Mouse (Mus musculus) left cerebral cortex, adult 18-20 months (tissue): ENCODE data around the gene Tent4b. TPM values are rescaled to one million over a fixed set of nuclear protein-coding genes. Genes with fewer than 3 reads are reported as not detected.

Experiments
- DNase-seq, 2 experiments: peaks; one replicate each; pipeline ENCODE4 v3.0.0; 2021 to 2022; ENCODE audit warnings: low spot score in 2 of 2, mixed read lengths in 1 of 2
- total RNA-seq, 2 experiments: library from RNA; stranded (reverse); gene quantifications; 2 replicates each; pipeline ENCODE4 v1.2.3; 2021

Tent4b gene
- total RNA-seq, 2 experiments from 2014 or later = 36.8 to 44.7 TPM

GRCm38 (mm10) chr8:88225358-88225757 lies 26.3 kb downstream of the Tent4b start:
- no peak for DNase-seq

DNA sequence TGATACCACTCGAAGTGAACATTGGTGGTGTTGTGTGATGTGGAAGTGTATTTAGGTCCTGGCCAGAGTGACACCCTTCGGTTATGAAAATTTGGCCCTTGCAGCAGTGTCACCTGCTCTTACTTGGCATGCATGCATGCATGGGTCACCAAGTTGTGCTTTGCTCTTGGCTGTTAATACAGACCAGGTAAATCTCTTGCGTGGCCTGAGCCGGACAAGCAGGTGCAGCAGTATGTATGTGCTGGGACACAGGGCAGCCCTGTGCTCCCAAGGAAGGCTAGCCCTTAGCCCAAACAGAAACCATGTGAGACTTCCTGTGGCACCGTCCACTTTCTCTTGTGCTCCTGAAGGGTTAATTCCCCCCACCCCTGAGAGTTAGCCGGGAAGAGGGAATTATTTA lies 28.8 kb downstream of the Tent4b start:
- DNase-seq = no peak

- DNase-seq = no peak
Observed at GRCm38 (mm10) chr8:88228286-88228685, 29.3 kb downstream of the Tent4b start.

DNA sequence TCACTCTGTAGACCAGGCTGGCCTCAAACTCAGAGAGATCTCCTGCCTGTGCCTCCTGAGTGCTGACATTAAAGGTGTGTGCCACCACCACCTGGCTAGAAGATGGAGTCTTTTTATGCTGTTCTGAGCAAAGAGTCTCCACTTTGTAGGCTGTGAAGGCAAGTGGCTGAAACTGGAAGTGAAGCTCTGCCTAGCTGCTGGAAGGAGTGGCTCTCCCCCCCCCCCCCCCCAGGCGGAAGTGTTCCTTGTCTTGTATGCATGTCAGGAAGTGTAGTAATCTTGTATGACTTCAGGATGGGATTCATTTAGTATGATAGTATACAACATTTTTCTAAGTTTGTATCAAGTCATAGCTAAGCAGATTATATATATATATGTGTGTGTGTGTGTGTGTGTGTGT lies 29.8 kb downstream of the Tent4b start:
- DNase-seq = no peak

DNA sequence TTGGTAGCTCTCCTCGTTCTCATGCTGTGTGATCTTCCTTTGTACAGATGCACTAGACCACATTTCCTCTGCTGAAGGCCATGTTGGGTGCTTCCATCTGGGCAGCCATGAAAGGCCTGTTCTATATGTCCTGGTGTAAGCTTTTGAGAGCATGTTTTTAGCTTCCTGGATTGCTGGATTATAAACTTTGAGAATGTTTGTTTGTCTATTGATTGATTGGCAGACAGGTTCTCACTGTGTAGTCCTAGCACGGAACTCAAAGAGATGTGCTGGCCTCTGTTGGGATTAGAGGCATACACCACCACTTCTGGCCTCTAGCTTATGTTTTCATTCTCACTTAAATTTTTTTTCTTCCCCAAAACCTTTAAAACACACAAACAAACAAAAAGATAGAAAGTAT lies 37.7 kb downstream of the Tent4b start:
- no peak for DNase-seq

- no peak for DNase-seq
Observed at GRCm38 (mm10) chr8:88237606-88238005, 38.6 kb downstream of the Tent4b start.

GRCm38 (mm10) chr8:88239277-88239676 lies 40.3 kb downstream of the Tent4b start:
- no peak for DNase-seq

GRCm38 (mm10) chr8:88241871-88242270 lies 42.9 kb downstream of the Tent4b start:
- DNase-seq = no peak

DNA sequence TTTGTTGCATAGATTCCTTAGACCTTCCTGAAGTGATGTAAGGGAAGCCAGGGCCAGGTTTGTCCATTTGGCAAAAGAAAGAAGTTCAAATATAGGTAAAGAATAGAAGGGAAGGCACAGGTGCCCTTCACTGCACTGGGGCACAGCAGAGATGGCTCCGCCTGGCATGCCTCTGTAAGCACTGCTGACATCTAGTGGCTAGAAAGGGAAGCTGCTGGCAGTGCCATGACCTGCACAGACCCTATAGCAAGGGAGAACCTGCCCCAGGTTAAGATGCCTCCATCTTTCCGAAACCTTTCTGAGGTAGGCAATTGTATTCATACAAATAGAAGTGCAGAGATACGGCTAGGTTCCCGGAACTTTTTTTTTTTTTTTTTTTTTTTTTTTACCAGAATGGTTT lies 45.3 kb downstream of the Tent4b start:
- DNase-seq = peak; percentile 36 to 45

- no peak for DNase-seq
Observed at GRCm38 (mm10) chr8:88252791-88253190, 53.8 kb downstream of the Tent4b start.

- DNase-seq = no peak
Observed at GRCm38 (mm10) chr8:88254957-88255356, 55.9 kb downstream of the Tent4b start.

GRCm38 (mm10) chr8:88258024-88258423 lies 59.0 kb downstream of the Tent4b start:
- DNase-seq = no peak

DNA sequence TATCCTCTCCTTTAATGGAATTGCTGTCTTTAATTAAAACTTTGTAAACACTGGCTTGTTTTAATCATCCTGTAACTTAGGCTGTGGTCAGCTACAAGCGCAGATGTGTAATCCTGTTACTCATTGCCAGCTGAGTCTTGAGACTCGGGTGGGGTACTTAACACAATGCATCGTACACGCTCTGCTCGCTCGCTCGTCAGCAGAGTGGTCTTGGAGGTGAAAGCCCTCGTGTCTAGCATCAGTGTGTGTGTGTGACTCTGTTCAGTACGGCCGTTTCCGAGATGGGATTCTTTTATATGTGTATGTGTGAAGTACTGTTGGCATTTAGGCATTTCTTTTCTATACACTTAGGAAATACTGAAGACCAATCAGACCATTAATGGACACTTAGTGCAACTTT lies 59.5 kb downstream of the Tent4b start:
- no peak for DNase-seq

GRCm38 (mm10) chr8:88260466-88260980 lies 61.5 kb downstream of the Tent4b start:
- no peak for DNase-seq

DNA sequence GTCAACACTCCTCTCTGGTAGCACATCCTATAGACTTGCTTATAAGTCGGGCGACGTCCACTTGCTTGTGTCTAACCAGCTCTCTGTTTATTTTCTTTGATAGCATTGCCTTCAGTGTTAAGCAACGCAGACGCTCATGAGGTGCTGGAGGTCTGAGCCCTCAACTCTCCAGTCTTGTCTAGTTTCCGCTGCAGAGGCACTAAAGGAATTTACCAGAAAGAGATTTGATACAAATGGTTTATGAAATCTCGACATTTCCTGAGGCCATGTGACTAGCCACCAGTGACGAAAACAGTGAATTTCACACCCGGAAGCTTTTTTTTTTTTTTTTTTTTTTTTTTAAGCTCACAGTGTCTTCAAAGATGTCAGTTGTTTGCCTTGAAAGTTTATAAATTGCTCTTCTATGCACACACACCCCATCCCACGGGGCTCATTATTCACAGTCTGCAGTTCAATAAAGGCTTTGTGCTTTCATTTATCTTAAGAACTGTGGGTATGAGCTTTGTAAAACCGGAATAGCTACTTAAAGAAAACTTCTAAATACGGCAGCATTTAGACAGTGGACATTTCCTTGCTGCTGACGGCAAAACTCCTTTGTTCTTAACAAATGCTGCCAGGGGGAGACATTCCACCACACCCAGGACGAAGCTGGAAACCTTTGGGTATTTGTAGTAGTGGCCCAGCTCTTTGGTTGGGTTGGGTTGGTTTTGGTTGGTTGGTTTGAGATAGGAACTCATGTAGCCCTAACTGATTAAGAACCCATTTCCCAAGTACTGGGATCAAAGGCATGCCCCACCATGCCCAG lies 64.0 kb downstream of the Tent4b start:
- DNase-seq = no peak

DNA sequence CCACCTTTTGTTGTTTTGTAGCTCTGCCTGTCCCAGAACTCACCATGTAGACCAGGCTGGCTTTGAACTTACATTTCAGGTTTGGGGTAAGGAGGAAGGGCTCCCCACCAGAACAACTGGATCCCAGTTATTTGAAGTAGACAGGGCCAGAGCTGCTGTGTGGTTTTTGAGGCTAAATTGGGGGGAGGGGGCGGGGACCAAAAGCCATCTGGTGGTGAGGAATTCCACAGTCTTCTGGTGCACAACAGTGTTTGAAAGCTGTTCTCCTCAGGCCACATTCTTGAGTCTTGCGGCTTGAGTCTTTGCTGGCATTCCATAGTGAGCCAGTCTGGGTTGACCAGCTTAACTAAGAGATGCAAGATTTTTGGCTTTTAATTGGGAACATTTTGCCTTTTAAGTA lies 66.5 kb downstream of the Tent4b start:
- DNase-seq = no peak

DNA sequence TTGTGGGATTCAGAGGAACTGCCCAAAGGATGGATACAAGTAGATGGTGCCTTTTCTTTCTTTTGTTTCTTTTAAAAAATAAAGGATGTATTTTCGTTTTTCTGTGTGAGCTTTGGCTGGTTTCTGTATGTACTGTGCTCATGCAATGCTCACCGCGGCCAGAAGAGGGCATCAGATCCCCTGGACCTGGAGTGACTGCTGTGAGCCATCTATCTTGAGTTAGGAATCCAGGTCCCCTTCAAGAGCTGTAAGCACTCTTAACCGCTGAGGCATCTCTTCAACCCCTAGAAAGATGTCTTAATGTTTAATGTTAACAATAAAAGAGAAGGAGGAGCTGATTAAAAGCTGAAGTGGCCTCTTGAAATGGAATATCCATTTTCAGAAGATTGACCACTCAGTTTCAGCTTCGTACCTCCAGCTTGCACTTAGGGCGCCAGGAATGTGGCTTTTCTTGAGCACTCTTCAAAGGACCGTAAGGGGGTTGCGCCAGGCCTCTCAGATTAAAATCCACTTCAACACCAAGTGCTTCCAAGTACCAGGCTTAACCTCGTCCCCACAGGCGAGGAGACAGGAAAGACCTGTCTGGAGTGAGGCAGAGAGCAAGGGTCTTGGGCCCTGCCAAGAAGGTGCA lies 67.3 kb downstream of the Tent4b start:
- DNase-seq = peak; percentile 83 to 87

- no peak for DNase-seq
Observed at GRCm38 (mm10) chr8:88266801-88267403, 67.9 kb downstream of the Tent4b start.

DNA sequence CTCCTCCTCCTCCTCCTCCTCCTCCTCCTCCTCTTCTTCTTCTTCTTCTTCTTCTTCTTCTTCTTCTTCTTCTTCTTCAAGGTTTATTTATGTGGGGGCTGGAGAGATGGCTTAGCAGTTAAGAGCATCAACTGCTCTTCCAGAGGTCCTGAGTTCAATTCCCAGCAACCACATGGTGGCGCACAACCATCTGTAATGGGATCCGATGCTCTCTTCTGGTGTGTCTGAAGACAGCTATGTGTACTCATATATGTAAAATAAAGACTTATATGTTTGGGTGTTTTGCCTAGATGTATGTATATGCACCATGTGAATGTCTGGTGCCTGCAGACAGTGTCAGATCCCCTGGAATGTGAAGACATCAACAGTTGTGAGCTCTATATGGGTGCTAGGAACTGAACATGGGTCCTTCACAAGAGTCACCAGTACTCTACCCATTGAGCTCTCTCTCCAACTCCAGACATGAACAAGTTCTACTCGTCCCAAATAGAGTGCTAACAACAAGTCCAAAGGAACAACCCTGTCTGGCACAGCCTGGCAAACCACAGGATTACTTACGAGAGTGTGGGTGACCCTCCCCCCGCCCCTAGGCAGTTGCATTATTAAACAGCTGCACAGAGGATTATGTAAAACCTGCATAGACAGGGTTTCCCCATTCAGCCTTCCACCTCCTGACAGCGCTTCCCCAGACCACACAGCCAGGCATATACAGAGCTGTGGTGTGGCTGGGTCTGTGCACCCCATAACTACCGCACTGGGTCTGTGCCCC lies 70.3 kb downstream of the Tent4b start:
- no peak for DNase-seq

DNA sequence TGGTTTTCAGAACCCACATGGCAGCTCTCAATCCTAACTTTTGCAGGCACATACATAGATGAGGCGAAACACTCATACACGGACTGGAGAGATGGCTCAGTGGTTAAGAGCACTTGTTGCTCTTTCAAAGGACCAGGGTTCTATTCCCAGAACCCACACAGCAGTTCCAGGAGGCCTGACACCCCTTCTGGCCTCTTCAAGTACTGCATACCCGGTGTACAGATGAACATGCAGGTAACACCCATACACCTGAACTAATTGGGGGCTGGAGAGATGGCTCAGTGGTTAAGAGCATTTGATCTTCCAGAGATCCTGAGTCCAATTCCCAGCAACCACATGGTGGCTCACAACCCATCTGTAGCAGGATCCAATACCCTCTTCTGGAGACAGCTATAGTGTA lies 71.1 kb downstream of the Tent4b start:
- no peak for DNase-seq
